Mouse (Mus musculus) ES-Bruce4 (cell line): Measurements from ENCODE around the gene Ica1.

ENCODE experiments used
- CTCF ChIP-seq: IDR thresholded peaks from one replicate; pipeline ENCODE4 v1.8.1; 2011; ENCODE audit warnings: low read depth, low read length
- EP300 ChIP-seq: IDR thresholded peaks from 2 replicates; pipeline ENCODE4 v1.6.1; 2011; ENCODE audit warnings: low read depth, low read length; ENCODE audit not compliant: insufficient read depth
- POLR2A ChIP-seq: IDR thresholded peaks from one replicate; pipeline ENCODE4 v1.8.1; 2011; ENCODE audit warnings: low read length; ENCODE audit not compliant: insufficient read depth

GRCm38 (mm10) chr6:8617369-8617768 lies 160.9 kb downstream of the Ica1 start:
- TF ChIP-seq EP300 (no peak), POLR2A (no peak), CTCF (no peak)
